In genomic region chr11:80851859-80852258, GRCm38 (mm10) we compare ENCODE assay signal across 9 mouse cellular contexts. TPM values are rescaled to one million over a fixed set of nuclear protein-coding genes. Genes with fewer than 3 reads are reported as not detected.
A peak's percentile ranks its signal among the peaks of the same experiment; 100 is the strongest.
DNase-seq lines count a peak whose midpoint lies in the region; ATAC-seq and TF ChIP-seq lines count a peak whose summit lies in the region.
"Had no signal": no experiment of that assay in that cellular context is flagged by ENCODE, and none has a peak within 500 bp of the region (broad histone marks: within the 10 kb centered on the region; RNA-seq: fewer than 3 reads in every experiment).

No protein-coding gene starts in this region.

- no peak for ATAC-seq in heart, postnatal 0 days (ENCODE audit: insufficient read depth, low read depth)
- no peak for ATAC-seq in liver, embryonic 14.5 days (ENCODE audit: insufficient read depth)
- ATAC-seq in forebrain, embryonic 12.5 days (ENCODE audit: low FRiP score): no peak

- no peaks in the 10 kb centered on the region for H3K36me3 ChIP-seq in heart, postnatal 0 days (replicated peaks; ENCODE audit: control insufficient read depth, insufficient read depth, low read length)
- no peaks in the 10 kb centered on the region for H3K36me3 ChIP-seq in liver, embryonic 14.5 days (replicated peaks; ENCODE audit: control insufficient read depth, insufficient read depth, low read depth)
- no peaks in the 10 kb centered on the region for H3K36me3 ChIP-seq in forebrain, embryonic 12.5 days (replicated peaks)
- H3K36me3 ChIP-seq: liver, embryonic 15.5 days had no signal

- WGBS in heart, postnatal 0 days: 39% methylated on average over 5 of the region's 5 CpGs
- WGBS in liver, embryonic 14.5 days (ENCODE audit: insufficient replicate concordance): 33% methylated on average over 5 of the region's 5 CpGs
- 48% methylated on average over 5 of the region's 5 CpGs for WGBS in forebrain, embryonic 12.5 days

- H3K27ac ChIP-seq in heart, postnatal 0 days (ENCODE audit: low read depth): no peak overlapping the region
- H3K27ac ChIP-seq in liver, embryonic 14.5 days: no peak overlapping the region
- H3K27ac ChIP-seq in forebrain, embryonic 12.5 days: no peak overlapping the region
- H3K27ac ChIP-seq: liver, embryonic 15.5 days had no signal

- intact Hi-C loops in heart, postnatal 25 days (cut with DNase I): loop anchor here (5.0 kb wide), 1 partner anchor 155 kb away; no protein-coding TSS in a partner anchor

- TF ChIP-seq EP300 in heart, postnatal 0 days (IDR thresholded peaks at IDR 0.05; ENCODE audit: low read depth): no peak
- no peak for TF ChIP-seq EP300 in liver, embryonic 14.5 days (IDR thresholded peaks at IDR 0.05; ENCODE audit: low read depth)

- no peaks in the 10 kb centered on the region for H3K9me3 ChIP-seq in heart, postnatal 0 days (replicated peaks; ENCODE audit: control insufficient read depth, low read length)
- H3K9me3 ChIP-seq in liver, embryonic 14.5 days (ENCODE audit: control insufficient read depth, low read length): no peaks in the 10 kb centered on the region
- no peaks in the 10 kb centered on the region for H3K9me3 ChIP-seq in forebrain, embryonic 12.5 days
- H3K9me3 ChIP-seq: liver, embryonic 15.5 days had no signal

- no peaks in the 10 kb centered on the region for H3K4me1 ChIP-seq in heart, postnatal 0 days (ENCODE audit: control insufficient read depth, insufficient read depth)
- H3K4me1 ChIP-seq in liver, embryonic 14.5 days (replicated peaks; ENCODE audit: control insufficient read depth in 2 of 2, insufficient read depth in 2 of 2, low read length in 1 of 2): peaks cover 14 to 21% of the 10 kb centered on the region in 2 experiments
- H3K4me1 ChIP-seq in forebrain, embryonic 12.5 days: peaks cover 7% of the 10 kb centered on the region; the same call in 1 of the 2 replicates

- H3K4me3 ChIP-seq in heart, postnatal 0 days (ENCODE audit: low read depth, low read length): no peak overlapping the region
- no peak overlapping the region for H3K4me3 ChIP-seq in liver, embryonic 14.5 days (ENCODE audit: insufficient read depth in 1 of 2, low read depth in 2 of 2, low read length in 2 of 2)
- H3K4me3 ChIP-seq in forebrain, embryonic 12.5 days (replicated peaks): no peak overlapping the region
- H3K4me3 ChIP-seq: liver, embryonic 15.5 days had no signal

- peak; percentile 26 for DNase-seq in heart, postnatal 0 days (ENCODE audit: low spot score)
- no peak for DNase-seq in heart, postnatal 25 days (ENCODE audit: low spot score)
- DNase-seq in B cell, adult 2 months: peak; percentile 16 to 19
- peak; percentile 41 for DNase-seq in brain, embryonic 14.5 days (ENCODE audit: low read depth)
- peak in 1 of 3 experiments; percentile 19 for DNase-seq in liver, embryonic 14.5 days (ENCODE audit: low read depth in 3 of 3, low spot score in 3 of 3)
- DNase-seq in Muller cell, postnatal 12 days (ENCODE audit: inconsistent ontology term): no peak
- no peak for DNase-seq in ovary, adult 18-20 months (ENCODE audit: low spot score)

- H3K4me2 ChIP-seq in heart, postnatal 0 days (ENCODE audit: low read depth, low read length): no peak overlapping the region
- no peak overlapping the region for H3K4me2 ChIP-seq in liver, embryonic 14.5 days (ENCODE audit: low read depth)
- H3K4me2 ChIP-seq in forebrain, embryonic 12.5 days: no peak overlapping the region
- H3K4me2 ChIP-seq: liver, embryonic 15.5 days had no signal

- TF ChIP-seq CTCF in heart, postnatal 0 days (IDR thresholded peaks at IDR 0.05; ENCODE audit: low read depth): peak; percentile 64
- TF ChIP-seq CTCF in brain, embryonic 14.5 days (IDR thresholded peaks at IDR 0.05; ENCODE audit: borderline replicate concordance, extremely low read depth, insufficient read depth, insufficient read length): peak; percentile 43; the same call in 1 of the 2 replicates
- peak; percentile 77 for TF ChIP-seq CTCF in liver, embryonic 14.5 days (IDR thresholded peaks at IDR 0.05; ENCODE audit: low read depth)

- TF ChIP-seq POLR2A in brain, embryonic 14.5 days (IDR thresholded peaks at IDR 0.05; ENCODE audit: borderline replicate concordance, extremely low read depth, insufficient read depth, insufficient read length, poor library complexity, severe bottlenecking): no peak

- 0 out of 2 replicates have a peak, but pooled peaks cover 4% of the 10 kb centered on the region for H3K27me3 ChIP-seq in heart, postnatal 0 days (ENCODE audit: control insufficient read depth, insufficient read depth, low read length)
- H3K27me3 ChIP-seq in liver, embryonic 14.5 days (ENCODE audit: control insufficient read depth, insufficient read depth, low read length): no peaks in the 10 kb centered on the region; the same call in 1 of the 2 replicates
- H3K27me3 ChIP-seq in forebrain, embryonic 12.5 days: peaks cover 13% of the 10 kb centered on the region; the same call in 1 of the 2 replicates

- no peak overlapping the region for H3K9ac ChIP-seq in heart, postnatal 0 days (replicated peaks; ENCODE audit: low read depth, low read length)
- H3K9ac ChIP-seq in liver, embryonic 14.5 days (replicated peaks): no peak overlapping the region
- H3K9ac ChIP-seq in forebrain, embryonic 12.5 days: no peak overlapping the region
- H3K9ac ChIP-seq: liver, embryonic 15.5 days had no signal

RNA-seq across cellular contexts. Expression of gene Spaca3, which starts 6.3 kb away (rescaled TPM):
- not detected in 2 replicates for total RNA-seq in heart, postnatal 0 days (2014; rRNA removed; ENCODE audit: low replicate concordance)
- polyA plus RNA-seq in heart, postnatal 0 days (2015; fragmentation: Nextera tagmentation; extraction: Ambion mirVana): 0.14 TPM in 1 of 2 replicates, not detected in the other
- total RNA-seq in heart, postnatal 25 days (2021): not detected
- not detected in 2 replicates for polyA plus RNA-seq in brain, embryonic 14.5 days (2012; rRNA removed)
- not detected in 2 replicates for polyA plus RNA-seq in liver, embryonic 14.5 days (2012; rRNA removed)
- 0.11 TPM in 1 of 2 replicates, not detected in the other for polyA plus RNA-seq in liver, embryonic 14.5 days (2014; fragmentation: Nextera tagmentation; extraction: Ambion mirVana)
- polyA plus RNA-seq in forebrain, embryonic 12.5 days (2016; fragmentation: Nextera tagmentation; extraction: Ambion mirVana): not detected in 2 replicates
- polyA plus RNA-seq: liver, embryonic 15.5 days had no signal

RNA-seq across cellular contexts. Expression of gene Tmem98, which starts 41.9 kb away (rescaled TPM):
- total RNA-seq in heart, postnatal 0 days (2014; rRNA removed; ENCODE audit: low replicate concordance): 104 and 111 TPM in 2 replicates
- 74.4 and 78.0 TPM in 2 replicates for polyA plus RNA-seq in heart, postnatal 0 days (2015; fragmentation: Nextera tagmentation; extraction: Ambion mirVana)
- total RNA-seq in heart, postnatal 25 days (2021): 10 to 100 TPM; 14.7 to 14.8 TPM
- 28.0 and 36.4 TPM in 2 replicates for polyA plus RNA-seq in brain, embryonic 14.5 days (2012; rRNA removed)
- 5.3 and 5.5 TPM in 2 replicates for polyA plus RNA-seq in liver, embryonic 14.5 days (2012; rRNA removed)
- 7.3 and 9.5 TPM in 2 replicates for polyA plus RNA-seq in liver, embryonic 14.5 days (2014; fragmentation: Nextera tagmentation; extraction: Ambion mirVana)
- 74.8 and 76.3 TPM in 2 replicates for polyA plus RNA-seq in forebrain, embryonic 12.5 days (2016; fragmentation: Nextera tagmentation; extraction: Ambion mirVana)

Comparison
In these comparisons a context has a peak if more than half of its experiments do, and no peak if none do; other contexts are left out.
1. DNase-seq: peak in heart, postnatal 0 days (single experiment), B cell, adult 2 months (2 of 2) and brain, embryonic 14.5 days (single experiment); none in heart, postnatal 25 days (single experiment), Muller cell, postnatal 12 days (single experiment) and ovary, adult 18-20 months (single experiment).
2. Peak in every context shown above with its lines, with median percentiles within 50 percentile points of each other: CTCF ChIP-seq.